Mouse (Mus musculus) T-cell, adult 2 months (primary cell): ENCODE results near the gene Bfsp1.

Experiments used
- DNase-seq: peaks from one replicate; pipeline ENCODE4 v3.0.0; 2022; ENCODE audit warnings: low spot score

Gene Bfsp1

DNA sequence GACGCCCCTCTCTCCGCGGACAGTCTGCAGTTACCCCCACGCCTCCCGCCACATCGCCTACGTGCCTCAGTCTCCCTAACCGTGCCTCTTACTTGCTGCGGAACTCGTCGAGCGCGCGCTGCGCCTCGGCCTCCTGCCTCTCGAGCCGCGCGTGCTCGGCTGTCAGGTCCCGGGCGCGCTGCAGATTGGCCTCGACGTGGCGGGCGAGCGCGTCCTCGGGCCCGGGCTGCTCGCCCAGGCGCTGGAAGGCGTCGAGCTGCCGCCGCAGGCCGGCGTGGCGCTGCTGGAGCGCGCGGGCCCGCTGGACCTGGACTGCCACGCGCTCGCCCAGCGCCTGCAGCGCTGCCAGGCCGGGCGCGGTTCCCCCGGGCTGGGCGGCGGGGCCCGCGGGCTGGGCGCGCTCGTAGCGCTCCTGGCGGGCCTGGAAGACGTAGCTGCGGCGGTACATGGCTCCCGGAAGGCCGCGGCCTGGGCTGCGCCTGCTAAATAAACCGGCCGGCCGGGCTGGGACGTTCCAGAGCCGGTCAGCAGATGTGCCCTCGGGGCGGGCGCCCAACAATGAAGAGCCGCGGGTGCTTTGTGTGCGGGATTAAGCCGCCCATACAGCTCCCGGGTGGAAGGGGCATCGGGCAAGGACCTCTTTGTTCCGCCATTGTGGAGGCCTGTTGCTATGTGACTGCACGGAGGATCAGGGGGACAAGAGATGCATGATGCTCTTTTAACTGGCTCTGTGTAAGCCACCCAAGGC, at the start of gene Bfsp1:
TSS of gene Bfsp1 (minus strand) at position 690 of the 748 bp plus-strand sequence.
- no peak for DNase-seq

DNA sequence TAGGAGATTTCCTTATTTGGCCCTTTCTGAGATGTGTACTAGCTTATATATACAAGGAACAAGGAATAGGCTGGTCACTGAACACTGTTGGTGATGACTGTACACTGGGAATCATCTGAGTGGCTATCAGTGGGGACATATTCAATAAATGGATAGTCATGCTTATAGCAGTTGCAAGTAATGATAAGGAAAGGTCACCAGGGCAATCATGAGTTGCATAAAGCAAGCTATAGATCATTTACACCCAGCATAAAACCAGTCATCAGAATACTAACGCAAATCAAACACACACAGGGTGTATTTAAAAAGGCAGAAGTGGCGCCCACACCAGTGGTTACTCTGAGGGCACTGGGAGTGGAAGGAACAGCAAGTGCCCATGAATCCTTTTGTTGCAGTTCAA, 49.2 kb upstream of the Bfsp1 start:
- no peak for DNase-seq

DNA sequence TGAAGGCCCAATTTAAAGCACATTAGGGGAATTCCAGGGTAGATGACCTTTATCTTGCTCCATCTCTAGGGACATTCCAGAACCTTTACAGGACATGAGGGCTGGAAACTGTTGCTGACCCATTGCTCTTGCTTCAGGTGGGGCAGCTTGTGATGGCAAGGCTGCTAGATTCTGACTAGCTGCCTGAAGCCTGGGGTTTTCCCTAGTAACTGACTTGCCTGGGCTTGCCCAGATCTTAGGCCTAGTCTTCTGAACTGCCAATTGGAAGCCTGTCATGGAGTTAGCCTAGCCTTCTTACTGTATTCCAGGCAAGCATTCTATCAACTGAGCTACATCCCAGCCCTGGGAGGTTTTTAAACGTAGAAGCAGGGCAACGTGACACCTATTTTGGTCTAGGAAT, 46.3 kb upstream of the Bfsp1 start:
- DNase-seq: no peak

DNA sequence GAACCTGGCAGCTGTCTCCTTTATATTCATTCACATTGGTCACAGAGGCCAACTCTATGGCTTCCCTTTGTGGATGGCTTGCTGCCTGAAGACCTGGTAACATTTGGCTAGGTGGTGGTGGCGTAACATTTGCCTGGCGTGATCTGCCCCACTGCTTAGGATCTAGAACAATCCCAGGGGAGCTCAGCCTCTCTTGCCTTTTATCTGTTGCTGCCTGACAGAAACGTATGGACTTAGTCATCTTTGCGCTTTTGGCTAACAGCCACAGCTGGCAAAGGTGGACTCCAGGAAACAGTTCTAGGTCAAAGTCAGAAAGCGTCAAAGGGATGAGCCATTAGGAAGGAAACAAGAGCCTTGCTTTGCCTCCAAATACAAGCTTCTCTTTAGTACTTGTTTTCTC, 41.9 kb upstream of the Bfsp1 start:
- no peak for DNase-seq

DNA sequence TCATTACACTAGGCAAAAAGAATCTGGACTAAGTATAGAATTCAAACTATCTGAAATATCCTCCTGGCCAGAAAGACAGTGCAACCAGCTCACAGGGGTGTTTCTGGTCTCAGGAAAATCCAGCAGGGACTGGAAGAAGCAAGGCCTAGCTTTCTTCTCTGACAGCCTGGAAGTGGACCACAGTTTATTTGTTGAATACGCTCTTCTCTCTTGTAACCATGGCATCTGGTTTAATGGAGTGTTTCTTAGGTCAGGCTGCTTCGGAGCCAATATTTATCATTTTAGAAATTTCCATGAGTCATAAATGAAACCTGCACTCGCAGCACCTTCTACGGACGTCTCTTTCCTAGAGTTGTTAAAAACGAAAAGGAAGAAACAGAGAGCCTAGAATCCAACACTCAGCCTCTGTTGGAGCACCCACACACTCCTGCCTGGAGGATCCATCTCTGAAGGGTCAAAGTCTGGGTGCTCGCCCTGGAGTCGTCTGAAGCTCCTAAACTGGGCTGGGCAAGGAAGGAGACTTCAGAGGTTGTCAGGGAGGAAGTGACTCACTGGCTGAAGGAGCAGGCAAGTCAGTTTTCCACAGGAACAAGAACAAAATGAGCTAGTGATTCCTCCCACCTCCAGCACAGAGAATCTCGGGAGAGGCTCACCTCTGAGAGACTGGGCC, 40.5 kb upstream of the Bfsp1 start:
- no peak for DNase-seq

DNA sequence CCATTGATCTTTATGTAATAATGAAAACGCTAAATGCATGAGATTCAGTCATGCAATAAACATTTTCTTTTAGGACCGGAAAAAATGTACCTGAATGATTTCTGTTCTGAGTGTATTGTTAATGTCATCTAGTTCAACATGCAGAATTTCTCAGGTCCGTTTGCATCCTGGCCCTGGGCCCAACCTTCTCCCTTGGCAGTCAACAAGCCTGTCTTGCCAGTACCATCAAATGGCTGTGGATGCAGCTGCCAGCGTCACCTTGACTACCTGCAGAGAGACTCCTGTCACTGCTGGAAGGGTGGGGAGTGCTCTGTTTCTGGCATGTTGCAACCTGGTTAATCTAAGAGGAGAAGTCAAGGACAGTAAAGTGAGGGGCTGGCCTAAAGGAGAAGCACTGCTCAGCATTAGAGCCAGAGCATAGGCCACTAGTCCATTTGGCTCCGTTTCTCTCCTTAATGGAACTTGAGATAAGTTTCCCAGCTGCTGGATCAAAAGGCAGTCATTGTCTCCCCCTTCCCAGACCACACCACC, 37.9 kb upstream of the Bfsp1 start:
- no peak for DNase-seq

DNA sequence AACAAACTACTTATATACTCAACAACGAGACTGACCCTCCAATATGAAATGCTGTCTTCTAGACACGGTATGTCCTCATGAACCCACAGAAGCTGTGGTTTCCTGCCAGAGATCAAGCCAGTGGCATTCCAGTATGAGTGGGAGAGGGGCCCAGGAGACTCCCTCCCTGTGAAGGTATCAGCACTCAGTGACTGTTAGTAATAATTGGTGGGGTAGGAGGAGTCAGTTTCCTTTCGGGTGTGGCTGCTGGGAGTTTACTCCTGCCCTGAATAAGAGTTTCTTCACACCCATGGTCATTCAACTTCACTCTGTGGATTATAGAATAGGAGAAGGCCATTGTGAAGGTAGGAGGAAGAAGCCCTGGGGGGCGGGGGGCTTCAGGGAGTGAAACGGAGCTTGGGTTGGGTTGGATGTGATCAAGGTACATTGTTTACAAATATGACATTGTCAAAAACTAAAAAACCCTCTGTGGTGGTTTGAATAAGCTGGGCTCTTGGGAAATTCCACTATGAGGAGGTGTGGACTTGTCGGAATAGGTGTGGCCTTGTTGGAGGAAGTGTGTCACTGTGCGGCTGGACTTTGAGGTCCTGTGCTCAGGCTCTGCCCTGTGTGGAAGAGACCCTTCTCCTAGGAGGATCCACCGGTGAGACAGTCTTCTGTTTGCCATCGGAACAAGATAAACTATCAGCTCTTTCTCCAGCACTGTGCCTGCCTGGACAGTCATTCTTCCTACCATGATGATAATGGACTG, 36.7 kb upstream of the Bfsp1 start:
- no peak for DNase-seq

DNA sequence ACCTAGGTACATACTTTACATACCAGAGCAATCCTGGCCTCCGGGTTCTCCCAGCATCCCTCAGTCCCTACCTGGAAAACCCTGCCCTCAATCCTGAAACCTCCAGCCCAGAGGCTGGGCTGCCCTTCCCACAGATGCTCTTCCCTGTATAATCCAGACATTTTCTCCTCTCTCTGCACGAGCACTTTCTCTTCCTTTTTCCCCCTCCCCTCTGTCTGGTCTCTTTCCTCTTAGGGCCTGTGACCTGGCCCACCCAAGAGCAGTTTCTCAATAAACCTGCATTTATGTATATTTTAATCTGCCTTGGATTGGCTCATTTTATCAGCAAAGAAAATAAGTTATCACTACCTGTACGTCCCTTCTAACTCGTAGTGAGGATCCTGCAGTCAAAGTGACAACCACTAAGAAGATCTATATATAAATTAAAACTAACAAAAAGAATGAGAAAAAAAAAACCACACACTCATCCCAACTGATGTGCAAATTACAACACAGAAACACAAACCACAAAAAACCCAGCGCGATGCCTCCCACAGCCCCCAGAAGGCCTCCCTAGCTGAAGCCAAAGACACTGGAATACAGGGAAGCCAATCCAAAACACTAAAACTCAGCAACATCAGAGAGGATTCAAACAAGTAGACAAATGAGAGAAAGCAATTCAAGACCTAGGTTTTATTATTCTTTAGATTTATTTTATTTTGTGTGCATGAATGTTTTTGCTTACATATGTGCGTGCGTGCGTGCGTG, 28.5 kb upstream of the Bfsp1 start:
- DNase-seq: no peak

DNA sequence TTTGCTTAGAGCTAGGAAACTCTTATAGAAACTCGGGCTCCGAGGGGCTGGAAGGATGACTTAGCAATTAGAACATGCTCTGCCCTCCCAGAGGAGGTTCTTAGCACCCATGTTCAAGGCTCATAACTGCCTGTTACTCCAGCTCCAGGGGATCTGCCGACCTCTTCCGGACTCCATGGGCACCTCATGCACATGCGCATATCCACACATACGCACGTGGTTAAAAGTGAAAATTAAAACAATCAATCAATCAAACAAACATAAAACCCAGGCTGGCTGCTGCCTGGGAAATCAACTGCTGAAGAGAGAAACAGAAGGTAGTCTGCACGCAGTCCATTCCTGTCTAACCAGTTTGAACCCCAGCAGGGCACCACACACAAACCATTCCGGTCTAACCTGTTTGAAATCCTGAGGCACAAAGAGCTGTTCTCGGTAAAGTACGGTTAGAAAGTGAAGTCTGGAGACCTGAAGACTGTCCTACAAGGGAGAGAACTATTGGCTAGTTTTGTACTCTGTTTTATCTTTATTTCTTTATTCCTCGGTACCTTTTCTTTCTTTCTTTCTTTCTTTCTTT, 27.0 kb upstream of the Bfsp1 start:
- no peak for DNase-seq

DNA sequence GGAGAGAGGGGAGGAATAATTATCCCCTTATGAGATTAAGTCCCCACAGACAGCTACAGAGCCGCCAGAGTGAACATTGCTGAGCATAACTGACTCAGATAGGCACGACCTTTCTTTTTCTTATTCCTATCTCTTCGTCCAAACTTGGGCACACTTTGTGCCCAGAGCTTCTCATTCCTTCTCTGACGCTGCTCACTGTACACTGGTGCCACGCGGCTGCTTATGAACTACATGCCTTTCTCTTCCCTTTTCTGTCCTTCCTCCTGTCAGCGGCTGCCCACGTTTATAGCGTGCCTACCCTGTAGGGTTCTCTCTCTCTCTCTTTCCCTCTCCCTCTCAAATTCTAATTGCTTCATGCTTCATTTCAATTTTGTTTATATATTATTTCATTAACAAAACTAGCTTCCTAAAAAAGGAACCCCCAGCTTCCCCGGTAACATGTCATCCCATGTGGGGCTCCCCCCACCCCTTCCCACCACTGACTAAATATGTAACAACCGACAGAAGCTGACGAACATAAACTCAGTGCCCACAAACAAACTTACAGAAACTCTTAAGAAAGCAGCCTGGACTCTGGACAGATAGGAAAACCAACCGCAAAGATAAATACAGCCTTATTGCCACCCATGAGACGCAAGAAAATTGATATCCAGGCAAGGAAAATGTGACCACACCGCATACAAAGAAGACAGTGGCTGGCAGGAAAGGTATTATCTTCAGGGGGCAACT, 26.3 kb upstream of the Bfsp1 start:
- DNase-seq: no peak

DNA sequence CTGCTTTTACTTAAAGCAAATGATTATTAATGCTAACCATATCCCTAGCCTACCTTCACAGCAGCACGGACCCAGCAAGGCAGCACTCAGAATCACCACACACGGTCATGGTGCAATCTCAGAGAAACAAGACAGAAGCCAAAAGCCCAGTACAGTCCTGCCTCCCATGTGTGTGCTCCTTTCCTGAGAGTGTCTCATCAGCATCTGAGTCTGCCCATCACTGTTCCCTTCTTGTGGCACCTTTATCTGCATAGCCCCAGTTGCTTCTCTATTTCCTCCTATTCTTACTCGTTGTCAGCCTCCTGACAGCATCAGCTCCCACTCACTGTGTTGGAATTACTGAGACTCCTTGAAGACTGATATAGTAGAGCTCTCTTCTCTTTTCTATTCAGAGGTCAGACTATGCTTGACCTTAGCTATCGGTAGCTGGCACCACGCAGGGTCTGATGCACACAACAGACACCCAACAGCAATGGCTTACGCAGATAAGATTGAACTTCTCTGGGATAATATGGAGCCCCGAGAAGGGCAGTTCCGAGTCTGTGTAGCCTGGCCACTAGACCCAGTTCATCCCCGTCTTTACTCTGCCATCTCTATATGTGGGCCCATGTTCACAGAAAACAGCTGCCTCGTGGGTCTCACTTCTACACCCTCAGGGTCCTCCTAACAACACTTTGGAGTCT, 19.8 kb upstream of the Bfsp1 start:
- DNase-seq: no peak

DNA sequence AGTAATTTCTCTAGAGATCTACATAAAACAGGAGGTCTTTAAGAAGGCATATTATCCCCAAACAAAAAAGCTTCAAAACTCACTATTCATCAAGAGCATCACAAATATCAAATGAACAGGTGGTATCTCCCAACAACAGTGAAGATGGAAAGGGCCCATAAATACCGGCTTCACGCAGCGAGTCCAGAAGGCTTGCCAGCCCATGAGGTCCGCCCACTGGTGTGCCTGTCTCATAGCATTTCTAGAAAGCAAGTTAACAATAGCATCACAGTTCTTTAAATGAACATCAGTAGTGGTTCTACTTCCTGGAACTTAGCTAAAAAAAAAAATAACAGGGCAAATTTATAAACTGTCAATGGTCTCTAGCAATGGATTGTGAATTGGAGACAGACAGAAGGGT, 19.0 kb upstream of the Bfsp1 start:
- DNase-seq: no peak

DNA sequence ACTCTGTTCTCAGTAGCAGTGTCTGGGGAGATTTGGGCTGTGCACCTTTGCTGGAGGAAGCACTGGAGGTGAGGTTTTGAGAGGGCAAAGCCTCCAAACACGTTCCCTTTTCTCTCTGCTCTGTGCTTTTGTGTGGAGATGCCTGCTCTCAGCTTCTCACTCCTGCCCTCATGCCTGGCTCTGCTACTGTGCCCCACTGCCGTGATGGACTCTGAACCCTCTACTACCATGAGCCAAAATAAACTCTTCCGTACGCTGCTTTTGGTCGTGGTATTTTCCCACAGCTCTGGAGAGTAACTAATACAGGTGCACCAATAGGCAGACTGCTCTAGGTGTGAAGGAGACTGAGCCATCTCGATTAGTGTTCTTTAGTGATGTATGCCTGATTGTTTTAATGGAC, 16.3 kb upstream of the Bfsp1 start:
- no peak for DNase-seq

DNA sequence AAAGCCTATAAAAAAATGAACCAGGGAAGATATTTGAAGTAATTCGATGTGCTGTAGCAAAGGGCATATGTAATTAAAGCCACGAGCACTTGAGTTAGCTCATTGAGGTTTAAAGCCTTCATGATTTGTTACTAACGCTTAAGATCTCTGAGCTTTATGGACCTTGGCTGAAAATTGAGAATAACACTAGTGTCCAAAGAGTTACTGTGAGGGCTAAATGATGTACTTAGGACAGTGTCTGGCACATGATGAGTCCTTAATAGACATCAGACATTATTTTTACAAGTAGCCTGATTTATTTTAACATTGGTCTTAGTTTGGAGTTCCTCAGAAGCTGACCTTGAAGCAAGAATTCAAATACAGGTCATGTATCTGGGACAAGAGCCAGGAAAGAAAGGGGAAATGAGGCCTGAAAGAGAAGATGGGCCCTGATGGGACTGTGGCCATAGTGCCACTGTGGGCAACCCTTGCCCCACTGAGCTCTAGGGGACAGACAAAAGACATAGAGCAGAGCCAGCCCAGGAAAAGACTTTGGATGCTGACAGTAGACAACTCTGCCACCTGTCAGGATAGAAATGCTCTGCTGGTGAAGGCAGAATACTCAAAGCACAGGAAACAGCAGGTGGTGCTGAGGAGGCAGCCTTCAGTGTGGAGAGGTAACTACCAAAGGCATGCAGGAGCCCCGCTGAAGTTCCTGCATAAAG, 14.1 kb upstream of the Bfsp1 start:
- no peak for DNase-seq

DNA sequence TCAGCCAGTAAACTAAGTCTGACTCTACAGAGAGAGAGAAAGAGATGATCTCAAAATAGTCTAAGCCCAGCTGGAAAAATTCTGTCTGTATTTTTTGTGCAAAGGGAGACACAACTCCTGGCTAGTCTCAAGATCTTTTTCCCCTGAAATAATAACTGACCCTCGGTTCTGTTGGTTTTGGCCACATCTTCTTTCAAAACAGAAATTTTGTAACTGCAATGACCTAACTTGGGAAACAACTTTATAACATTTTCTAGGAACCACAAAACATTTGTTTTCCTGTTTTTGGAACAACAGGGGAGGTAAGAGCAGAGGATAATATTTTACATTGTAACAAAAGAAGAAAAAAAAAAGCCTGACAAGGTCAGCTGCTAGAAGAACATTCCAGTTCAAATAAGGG, 13.1 kb upstream of the Bfsp1 start:
- no peak for DNase-seq

DNA sequence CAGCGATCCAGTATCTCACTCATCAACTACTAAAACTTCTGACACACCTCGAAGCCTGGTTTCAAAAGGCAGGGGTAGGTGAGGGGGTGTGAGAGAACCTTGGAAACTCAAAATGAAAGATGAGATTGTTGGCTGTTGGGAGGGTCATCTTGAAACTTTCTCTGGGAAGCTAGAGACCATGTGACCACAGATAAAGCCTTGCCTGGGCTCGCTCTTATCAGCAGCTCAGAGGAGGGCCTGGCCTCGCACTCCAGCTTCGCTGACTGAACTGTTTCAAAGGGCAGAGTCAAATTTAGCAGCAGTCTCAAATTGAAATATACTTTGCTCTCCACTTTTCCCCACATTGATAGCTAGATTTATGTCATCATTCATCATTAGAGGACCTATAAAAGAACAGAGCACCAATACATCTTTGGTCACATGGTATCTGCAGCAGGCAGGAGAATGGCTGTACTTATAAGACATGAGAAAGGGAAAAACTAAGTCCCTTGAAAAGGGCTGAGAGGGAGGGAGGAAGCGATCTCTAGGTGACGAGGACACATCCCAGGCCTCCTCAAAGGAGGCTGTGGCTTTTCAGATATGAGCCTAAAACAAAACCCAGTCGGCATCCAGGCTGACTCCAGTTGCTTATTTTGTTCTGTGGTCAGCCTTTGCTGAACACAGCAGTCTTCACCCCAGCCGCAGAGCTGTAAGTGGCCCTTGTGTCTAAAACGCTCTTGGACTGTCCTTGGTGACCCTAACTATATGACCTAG, 8.1 kb upstream of the Bfsp1 start:
- no peak for DNase-seq

DNA sequence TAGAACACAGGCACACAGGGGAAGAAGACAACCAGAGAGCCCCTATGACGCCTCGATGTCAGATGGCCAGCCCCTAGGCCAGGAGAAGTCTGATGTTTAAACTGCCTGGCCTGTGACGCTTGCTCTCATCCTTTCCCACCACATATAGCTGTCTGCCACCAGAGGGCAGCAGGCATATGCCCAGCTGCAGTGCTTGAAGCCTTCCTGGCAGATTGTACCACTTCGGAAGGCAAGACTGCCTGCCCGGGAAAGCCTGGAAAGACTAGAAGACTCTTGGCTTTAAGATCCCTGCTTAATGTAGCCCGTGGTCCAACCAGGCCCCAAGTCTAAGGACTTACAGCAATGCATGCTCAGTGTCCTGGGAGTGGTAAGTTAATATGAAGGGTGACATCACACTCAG, 4.4 kb upstream of the Bfsp1 start:
- DNase-seq: peak; percentile 43

DNA sequence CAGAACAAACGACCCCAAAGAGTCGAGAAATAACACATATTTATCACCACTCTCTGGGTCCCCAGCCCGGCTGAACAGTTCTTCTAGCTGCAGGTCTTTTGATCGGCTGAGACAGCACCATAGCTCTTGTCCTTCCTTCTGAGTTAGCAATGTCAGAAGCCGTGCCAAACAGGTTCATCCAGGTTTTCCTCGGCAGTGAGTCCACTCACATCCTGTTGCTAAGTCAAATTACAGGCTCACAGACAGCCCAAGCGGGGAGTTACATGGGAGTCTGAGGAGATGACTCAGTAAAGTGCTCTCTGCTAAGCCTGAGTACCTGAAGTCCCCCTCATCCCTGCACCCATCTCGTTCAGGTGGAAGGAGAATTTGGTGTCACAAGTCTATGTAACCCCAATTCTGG, 1.6 kb upstream of the Bfsp1 start:
- no peak for DNase-seq

DNA sequence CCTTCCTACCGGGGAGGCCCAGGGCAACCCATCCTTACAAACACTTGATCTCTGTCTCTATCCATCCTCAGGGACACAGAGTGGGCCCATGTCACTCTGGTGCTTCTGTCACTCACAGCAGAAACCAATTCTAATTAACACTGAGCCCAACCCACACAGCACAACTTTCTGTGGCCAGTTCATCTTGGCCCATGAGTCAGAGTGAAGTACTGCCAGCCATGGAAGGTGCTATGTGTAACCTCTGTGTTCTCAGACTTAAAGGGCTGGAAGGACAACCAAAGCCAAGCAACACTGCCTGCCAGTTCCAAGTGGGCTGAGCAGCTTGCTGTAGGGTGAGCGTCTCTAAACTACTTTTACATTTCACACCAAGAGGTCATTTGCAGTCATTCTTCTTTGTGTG, 3.8 kb downstream of the Bfsp1 start:
- no peak for DNase-seq
